Mouse (Mus musculus): ENCODE results near the gene Polr2a. TPM values are rescaled to one million over a fixed set of nuclear protein-coding genes. Genes with fewer than 3 reads are reported as not detected.
"Not testable (repeated sequence)": the region's sequence is repeated elsewhere in the genome, so short reads cannot be mapped to it uniquely, and the experiment has no call there.

Polr2a gene
- total RNA-seq, 2 experiments from 2014 or later: 35.6 to 37.5 TPM

DNA sequence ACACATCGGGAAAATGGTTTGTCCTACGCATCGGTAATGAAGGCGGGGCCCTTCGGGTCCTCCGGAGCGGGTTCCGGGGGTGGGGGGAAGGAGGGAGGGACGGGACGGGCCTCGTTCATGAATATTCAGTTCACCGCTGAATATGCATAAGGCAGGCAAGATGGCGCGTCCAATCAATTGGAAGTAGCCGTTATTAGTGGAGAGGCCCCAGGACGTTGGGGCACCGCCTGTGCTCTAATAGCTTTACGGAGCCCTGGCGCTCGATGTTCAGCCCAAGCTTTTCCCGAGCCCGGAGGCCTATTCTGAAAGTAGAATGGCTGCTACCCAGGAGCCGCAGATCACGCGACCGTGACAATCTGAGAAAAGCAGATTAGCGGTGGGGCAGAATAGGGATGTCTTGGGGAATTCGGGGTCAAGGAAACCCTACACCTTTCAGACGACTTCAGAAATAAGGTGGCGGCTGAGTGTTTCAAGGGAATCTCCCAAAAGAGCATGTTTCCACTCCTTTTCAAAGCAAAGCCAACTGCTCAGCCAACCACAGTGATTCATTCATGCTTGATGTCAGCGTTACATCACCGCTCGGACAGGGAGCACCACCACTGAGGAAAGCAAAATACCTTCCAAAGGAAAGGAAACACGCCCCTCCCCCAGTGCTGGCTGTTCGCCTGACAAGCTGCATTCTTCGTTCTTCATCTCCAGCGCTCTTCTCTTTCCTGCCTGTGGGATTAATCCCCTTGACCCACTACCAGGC is 709 bp upstream of the Polr2a start:
- DNase-seq: peak; percentile 83
- intact Hi-C loops (cut with DNase I): loop anchor here (2.0 kb wide), 1 partner anchor 44 kb away; no protein-coding TSS in a partner anchor

DNA sequence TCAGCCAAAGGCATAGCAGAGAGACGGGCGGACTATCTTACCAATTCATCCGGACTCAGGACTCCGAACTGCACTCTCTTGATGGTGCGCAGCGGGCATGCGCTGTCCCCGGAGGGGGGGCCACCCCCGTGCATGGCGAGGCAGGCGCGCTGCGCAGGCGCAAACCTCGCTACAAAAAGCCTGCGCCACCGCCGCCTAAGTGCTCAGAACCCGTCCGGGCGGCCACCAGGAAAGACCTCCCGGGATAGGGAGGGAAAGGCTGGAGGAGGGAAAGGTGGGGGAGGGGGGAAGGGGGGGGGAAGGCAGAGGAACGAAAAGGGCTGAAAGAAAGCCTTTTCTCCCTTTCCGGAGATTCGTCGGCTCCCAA is 364 bp downstream of the Polr2a start:
- intact Hi-C loops (cut with DNase I): loop anchor here (2.0 kb wide), 1 partner anchor 45 kb away; no protein-coding TSS in a partner anchor
- peak; percentile 99 for DNase-seq

DNA sequence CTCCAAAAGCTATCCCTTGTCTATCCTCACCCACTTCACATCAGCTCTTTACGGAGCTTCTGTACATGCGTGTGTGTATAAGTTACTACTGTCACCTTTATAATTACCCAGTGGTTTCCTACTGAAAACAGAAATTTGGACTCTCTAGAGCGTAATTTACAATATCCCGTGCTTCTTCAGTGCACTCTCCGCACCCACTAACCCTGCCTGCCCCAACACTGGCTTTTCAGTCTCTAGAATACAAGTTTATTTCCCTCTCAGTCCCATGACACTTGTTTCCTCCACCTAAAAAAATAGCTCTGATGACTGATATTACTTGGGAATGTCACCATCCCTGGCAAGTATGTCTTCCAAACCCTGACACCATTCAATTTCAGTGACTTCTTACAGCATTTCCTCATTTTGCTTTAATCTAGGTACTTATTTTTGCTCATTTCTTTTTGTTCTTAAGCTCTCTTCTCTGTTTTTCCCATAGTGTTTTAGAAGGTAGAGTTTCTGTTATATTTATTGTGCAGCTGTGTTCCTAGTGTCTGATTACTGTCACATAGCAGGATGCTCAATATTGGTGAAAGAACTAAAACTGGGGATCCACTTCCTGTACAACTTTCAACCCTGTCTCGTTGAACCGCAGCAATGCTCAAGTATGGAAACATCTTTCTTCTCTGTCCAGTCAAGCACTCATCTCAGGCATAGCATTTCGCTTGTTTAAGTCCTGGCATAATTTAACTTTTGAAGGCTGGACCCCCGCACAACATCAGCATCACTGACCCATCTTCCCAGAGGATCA is 941 bp downstream of the Polr2a start:
- intact Hi-C loops (cut with DNase I): loop anchor here (2.0 kb wide), 2 partner anchors 45 to 119 kb away; no protein-coding TSS in a partner anchor
- DNase-seq: no peak

DNA sequence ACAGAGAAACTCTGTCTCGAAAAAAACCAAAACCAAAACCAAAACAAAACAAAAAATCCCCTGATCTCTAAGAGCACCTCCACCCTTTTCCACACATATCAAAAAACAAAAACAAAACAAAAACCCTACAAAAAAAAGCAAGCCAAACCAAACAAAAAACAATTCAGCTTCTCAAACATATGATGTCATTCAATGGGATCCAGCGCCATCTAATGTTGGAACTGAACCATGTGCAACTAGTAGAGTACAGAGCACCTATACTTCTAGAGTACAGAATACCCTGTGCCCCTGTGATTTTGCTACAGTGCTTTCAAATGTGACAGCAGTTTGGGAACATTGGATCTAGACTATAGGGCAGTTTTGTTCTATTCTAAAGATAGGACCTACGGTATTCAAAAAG is 3.7 kb downstream of the Polr2a start:
- DNase-seq: peak; percentile 21 to 70
- intact Hi-C loops (cut with DNase I): loop anchor here (1.0 to 2.0 kb wide), 2 partner anchors 72 to 99 kb away; partner anchors contain the start of genes Senp3 and Sox15

DNA sequence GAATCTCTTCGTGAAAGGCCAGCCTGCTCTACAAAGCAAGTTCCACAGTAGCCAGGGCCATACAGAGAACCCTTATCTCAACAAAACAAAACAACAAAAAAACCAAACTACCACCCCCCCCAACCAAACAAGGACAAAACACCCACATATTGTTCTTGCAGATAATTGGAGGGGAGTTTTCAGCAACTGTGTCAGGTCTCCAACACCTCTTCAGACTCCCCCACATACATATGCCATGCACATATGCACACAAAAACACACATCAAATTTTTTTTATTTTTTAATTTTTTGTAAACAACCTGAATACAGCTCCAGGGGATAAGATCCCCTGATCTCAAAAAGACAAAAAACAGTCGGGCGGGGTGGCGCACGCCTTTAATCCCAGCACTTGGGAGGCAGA is 4.2 kb downstream of the Polr2a start:
- intact Hi-C loops (cut with DNase I): loop anchor here (2.0 kb wide), 1 partner anchor 71 kb away; the partner anchor contains the start of gene Senp3
- DNase-seq: no peak

DNA sequence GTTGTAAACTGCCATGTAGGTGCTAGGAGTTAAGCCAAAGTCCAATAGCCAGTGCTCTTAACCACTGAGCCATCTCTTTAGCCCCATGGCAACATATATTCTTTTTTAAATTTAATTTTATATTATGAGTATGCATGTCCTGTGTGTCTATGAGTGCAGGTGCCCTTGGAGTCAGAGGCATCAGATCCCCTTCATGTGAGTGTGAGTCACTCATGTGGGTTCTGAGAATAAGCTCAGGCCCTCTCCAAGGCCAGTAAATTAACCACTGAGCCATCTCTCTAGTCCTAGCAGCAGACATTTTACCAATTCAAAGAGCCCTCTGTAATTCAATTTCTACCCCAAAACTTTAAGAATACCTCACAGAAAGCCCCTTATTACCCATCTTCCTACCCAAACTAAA is 5.8 kb downstream of the Polr2a start:
- intact Hi-C loops (cut with DNase I): no loop called here
- DNase-seq: no peak

DNA sequence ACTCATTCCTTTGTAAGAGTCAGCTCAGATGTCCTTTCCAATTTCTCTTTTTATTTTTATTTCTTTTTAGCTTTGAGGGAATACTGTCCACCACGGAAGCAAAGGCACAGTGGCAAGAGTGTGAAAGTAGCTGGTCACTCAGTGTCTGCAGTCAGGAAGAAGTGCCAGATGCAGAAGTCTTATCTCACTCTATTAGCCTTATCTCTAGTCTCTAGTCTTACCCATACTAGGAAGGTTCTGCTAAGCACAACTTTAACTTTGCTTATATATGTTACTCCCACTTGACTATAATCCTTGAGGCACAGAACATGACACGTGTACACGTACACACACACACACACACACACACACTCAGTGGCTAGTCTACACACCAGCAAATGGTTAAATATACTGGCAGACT is 6.8 kb downstream of the Polr2a start:
- no peak for DNase-seq
- intact Hi-C loops (cut with DNase I): no loop called here

DNA sequence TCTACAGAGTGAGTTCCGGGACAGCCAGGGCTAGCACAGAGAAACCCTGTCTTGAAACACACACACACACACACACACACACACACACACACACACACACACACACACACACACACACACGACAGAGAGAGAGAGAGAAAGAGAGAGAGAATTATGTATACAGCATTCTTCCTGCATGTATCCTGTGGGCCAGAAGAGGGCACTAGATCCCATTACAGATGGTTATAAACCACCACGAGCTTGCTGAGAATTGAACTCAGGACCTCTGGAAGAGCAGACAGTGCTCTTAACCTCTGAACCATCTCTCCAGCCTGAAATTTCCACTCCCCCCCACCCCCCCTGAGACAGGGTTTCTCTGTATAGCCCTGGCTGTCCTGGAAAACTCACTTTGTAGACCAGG is 27.0 kb downstream of the Polr2a start:
- intact Hi-C loops (cut with DNase I): loop anchor here (5.0 kb wide), 1 partner anchor 146 kb away; the partner anchor contains the start of gene Tmem95
- DNase-seq: not testable (repeated sequence)

DNA sequence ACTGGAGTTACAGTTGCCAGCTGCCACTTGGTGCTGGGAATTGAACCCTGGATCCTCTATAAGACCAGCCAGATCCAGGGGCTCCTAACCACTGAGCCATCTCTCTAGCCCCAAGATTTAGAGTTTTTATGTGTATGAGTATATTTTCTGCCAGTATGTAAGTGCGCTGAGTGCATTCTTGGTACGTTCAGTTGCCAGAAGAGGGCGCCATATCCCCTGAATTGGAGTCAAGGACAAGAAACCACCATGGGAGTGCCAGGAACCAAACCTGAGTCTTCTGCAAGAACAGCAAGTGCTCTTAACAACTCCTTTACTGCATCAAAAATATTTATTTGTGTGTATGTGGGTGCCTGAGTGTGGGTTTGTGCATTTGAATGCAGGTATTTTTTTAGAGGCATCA is 29.4 kb downstream of the Polr2a start:
- DNase-seq: peak; percentile 53 to 72
- intact Hi-C loops (cut with DNase I): no loop called here

DNA sequence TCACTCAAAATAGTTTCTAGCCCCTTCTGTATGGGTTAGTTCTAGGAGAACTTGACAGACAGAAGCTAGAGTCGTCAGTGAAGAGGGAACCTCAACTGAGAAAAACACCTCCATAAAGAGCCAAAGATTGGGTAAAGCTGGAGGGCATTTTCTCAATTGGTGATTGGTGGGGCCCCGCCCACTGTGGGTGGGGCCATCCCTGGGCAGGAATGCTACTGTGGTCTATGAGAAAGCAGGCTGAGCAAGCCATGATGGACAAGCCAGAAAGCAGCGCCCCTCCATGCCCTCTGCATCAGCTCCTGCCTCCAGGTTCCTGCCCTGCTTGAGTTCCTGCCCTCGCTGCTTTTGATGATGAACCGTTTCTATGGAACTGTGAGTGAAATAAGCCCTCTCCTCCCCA is 32.5 kb downstream of the Polr2a start:
- no peak for DNase-seq

DNA sequence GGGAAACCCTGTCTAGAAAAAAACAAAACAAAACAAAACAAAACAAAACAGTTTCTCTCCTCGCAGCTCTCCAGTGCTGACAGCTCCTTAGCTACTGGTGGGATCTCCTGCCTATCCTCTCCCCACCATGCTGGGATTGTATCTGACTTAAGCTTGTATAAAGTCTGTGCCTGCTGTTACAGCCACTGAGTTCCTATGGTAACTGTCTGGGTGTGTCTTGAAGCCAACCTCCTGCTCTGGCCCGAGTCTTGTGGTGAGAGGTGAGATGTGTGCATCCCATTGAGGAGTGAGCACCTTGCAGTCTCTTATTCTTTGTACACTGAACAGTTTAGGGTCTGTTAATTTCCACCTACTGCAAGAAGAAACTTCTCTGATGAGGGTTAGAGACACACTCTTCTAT is 35.4 kb downstream of the Polr2a start:
- DNase-seq: no peak
- intact Hi-C loops (cut with DNase I): no loop called here

More for the DNA sequence above, 32.5 kb downstream of the Polr2a start:
- intact Hi-C loops (cut with DNase I): no loop called here

DNA sequence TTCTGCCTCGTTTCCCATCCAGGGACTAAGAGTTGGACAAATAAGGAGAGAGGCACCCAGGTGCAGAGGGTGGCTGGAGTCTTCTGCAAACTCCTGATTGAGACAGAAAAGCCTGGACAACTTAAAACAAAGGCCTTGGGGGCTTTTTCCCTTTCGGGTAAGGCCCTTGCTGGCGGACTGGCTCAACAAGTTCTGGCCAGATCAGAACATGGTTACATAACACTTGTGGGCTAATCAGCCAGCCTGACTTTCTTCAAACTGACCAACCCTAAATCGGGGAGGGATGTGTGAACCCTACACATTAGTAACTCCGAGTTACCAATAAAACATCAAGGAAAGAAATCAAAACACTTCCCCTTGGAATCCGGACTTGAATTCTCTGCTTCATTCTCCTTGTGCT is 37.6 kb downstream of the Polr2a start:
- intact Hi-C loops (cut with DNase I): no loop called here
- DNase-seq: no peak

DNA sequence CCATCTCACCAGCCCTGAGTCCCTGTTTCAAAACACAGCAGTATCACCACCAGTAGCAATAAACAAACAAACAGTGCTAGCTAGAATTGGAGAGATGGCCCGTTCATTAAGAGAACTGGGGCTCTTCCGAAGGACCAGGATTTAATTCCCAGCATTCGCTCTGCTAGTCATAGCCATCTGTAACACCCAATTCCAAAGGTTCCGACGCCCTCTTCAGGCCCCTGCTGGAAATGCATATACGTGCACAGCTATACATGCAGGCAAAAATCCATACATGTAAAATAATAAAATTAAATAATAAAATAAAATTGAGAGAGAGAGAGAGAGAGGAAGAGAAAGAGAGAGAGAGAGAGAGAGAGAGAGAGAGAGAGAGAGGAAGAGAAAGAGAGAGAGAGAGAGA is 39.0 kb downstream of the Polr2a start:
- DNase-seq: no peak
- intact Hi-C loops (cut with DNase I): no loop called here

DNA sequence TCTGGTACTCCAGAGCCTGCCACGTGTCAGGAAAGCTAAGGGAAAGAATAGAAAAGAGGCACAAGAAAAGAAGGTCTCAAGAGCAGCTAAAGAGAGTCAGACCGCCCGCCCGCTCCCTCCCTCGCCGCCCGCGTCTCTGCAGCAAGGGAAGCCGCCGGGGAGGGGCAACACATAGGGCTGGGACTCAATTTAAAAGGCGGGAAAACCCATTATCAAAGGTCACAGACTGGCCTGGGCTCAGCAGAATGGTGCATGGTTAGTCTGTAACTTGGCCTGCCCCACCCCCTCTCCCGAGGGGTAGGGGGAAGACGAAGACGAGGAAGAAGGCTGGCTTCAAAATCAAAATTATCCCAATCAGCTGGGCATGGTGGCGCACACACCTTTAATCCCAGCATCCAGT is 39.8 kb downstream of the Polr2a start:
- intact Hi-C loops (cut with DNase I): no loop called here

DNA sequence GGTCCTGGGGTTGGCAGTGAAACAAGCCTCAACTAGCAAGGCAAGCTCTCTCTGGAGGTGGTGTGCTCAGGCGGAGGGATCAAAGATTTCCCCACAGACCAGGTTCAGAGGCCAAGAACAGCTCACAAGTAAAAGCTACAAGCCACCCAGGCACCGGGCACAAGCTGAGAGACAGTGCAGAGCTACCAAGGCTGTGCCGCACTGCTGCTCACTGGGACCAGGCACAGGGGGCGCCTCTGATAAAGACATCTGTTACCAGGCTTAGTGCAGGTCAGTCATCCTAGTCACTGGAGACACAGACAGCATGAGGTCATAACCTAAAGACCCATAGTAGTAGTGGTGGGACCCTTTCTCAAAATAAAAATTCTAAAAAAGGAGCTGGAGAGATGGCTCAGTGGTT is 41.5 kb downstream of the Polr2a start:
- no peak for DNase-seq
- intact Hi-C loops (cut with DNase I): no loop called here

More for the DNA sequence above, 39.8 kb downstream of the Polr2a start:
- no peak for DNase-seq

DNA sequence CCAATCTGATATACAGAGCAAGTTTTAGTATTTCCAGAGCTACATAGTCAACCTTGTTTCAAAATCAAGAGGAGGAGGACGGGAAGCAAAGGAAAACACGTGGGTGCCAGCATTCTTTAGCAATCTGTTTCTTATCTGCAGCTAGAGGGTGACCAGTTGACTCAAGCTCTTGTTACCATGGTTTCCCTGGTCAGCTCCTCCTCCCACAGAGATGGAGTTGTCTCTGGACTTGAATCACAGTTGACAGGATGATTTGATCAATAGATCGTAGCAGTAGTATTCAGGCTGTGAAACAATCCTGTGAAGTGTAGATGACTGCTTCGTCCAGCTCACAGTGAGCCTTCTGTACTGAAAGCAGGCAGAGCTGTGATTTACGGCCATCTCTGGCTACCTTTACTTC is 42.5 kb downstream of the Polr2a start:
- intact Hi-C loops (cut with DNase I): loop anchor here (1.0 kb wide), 1 partner anchor 33 kb away; no protein-coding TSS in a partner anchor
- no peak for DNase-seq

DNA sequence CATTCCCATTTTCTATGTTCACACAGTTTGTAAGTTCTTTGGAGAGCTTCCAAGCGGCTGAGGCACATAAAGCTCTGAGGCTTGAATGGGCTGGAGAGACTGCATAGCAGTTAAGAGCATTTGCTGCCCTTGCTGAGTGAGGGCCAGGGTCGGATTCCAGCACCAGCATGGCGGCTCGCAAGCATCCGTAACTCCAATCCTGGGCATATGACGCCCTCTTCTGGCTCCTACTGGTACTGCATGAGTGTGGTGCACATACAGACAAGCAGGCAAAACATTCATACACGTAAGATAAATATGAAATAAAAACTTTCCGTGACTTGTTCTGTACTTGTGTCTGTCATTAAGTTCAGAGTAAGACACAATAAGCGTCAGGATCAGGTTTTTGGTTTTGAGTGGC is 43.0 kb downstream of the Polr2a start:
- peak; percentile 28 to 52 for DNase-seq
- intact Hi-C loops (cut with DNase I): loop anchor here (1.0 kb wide), 1 partner anchor 32 kb away; no protein-coding TSS in a partner anchor

DNA sequence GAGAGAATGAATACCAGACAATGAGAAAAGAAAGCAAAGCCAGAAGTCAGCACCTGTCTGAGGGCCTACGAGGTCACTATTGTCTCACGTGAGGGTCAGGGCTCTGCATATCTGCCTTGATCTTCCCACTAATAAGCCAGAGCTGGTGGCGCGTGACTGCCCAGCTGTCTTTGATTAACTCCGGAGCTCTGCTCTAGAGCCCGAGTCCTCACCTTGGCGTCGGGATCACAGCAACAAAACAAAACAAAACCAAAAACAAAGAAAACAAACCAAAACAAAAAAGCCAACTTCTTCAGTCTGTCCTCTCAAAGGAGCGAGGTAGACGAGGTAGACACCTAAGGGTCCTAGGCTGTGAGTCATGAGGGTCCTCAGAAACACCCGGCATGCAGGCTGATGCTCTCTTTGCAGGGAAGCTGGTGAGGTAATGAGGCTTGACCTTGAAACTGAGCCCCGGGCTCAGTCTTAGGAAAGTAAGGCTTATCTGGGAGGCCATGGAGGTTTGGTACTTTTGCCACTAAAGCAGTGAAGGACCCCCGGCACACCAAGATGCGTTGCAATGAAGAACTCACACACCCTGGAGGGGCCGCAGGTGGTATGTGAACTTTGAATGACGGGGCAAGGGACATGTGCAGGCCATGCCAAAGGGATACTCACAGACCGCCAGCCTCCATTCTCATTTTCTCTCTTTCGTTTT is 43.7 kb downstream of the Polr2a start:
- intact Hi-C loops (cut with DNase I): loop anchor here (1.0 kb wide), 1 partner anchor 31 kb away; no protein-coding TSS in a partner anchor
- no peak for DNase-seq

DNA sequence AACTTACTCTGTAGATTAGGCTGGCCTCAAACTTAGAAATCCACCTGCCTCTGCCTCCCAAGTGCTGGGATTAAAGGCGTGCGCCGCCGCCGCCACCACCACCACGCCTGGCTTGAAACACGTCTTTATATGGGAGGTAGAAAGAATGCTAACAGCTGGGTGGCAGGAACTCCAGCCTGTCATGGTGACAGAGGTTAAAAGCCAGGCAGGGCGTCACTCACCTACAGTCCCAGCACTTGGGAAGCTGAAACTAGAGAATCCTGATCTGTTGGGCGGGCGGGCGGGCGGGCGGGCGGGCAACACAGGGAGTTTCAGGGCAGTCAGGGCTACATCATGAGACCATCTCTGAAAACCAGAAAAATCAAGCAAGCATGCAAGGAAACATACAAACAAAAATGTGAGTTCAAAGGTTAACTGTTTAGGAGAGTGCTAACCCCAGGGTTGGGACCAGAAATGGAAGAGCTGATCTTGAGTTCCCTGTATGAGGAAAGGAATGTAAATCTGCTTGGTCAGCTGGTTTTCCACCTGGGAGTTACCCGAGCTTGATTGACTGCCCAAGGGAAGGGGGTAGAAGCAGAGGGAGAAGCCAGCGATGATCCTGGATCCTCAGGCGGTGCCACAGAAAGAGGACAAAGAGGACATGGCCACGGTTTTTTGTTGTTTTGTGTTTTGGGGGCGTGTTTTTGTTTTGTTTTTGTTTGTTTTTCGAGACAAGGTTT is 45.3 kb downstream of the Polr2a start:
- no peak for DNase-seq
- intact Hi-C loops (cut with DNase I): no loop called here

DNA sequence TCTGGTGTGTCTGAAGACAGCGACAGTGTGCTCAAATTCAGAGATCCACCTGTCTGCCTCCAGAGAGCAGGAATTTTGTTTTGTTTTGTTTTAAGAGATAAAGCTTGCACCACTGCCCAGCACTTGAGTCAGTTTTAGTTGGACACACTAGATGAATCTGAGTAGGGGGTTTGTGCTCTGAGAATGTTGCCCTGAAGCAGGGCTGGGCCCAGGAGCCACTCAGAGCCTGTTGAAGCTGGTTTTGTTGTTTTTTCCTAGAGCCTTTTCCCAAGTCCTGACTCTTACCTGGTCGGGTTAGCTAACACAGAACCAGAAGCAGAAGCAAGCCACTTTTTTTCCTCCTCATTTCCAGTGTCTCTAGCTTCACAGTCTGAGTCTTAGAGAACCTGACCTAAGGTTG is 47.4 kb downstream of the Polr2a start:
- intact Hi-C loops (cut with DNase I): no loop called here
- DNase-seq: no peak
